Mouse (Mus musculus): ENCODE measurements around the gene Btg3. TPM values are rescaled to one million over a fixed set of nuclear protein-coding genes. Genes with fewer than 3 reads are reported as not detected.

Gene Btg3
- polyA plus RNA-seq, 1 experiment from 2014 or later, result 70.6 TPM

- DNase-seq (ENCODE audit: low spot score) (no peak), ATAC-seq (ENCODE audit: low read depth) (no peak)
- no peak overlapping the region for H3K9ac ChIP-seq (ENCODE audit: low read depth, low read length)
- H3K4me2 ChIP-seq (ENCODE audit: low read depth, low read length), result no peak overlapping the region
- no peaks in the 10 kb centered on the region for H3K27me3 ChIP-seq (replicated peaks; ENCODE audit: control insufficient read depth, insufficient read depth, low read length)
- H3K4me3 ChIP-seq (ENCODE audit: low read depth, low read length), result no peak overlapping the region
- 56% methylated on average over 2 of the region's 2 CpGs for WGBS
- no peak overlapping the region for H3K27ac ChIP-seq (replicated peaks; ENCODE audit: low read depth, low read length)
- no peaks in the 10 kb centered on the region for H3K36me3 ChIP-seq (ENCODE audit: control insufficient read depth, insufficient read depth, low read length)
- H3K9me3 ChIP-seq (ENCODE audit: control insufficient read depth, low read length), result no peaks in the 10 kb centered on the region
- no peaks in the 10 kb centered on the region for H3K4me1 ChIP-seq (ENCODE audit: control insufficient read depth, insufficient read depth, low read length)
Observed at GRCm38 (mm10) chr16:78391354-78391753, 14.4 kb upstream of the Btg3 start.

GRCm38 (mm10) chr16:78389986-78390385, 13.0 kb upstream of the Btg3 start:
- DNase-seq (ENCODE audit: low spot score) (no peak), ATAC-seq (ENCODE audit: low read depth) (no peak)
- no peaks in the 10 kb centered on the region for H3K9me3 ChIP-seq (ENCODE audit: control insufficient read depth, low read length)
- H3K4me3 ChIP-seq (ENCODE audit: low read depth, low read length), result no peak overlapping the region
- 69% methylated on average over 3 of the region's 3 CpGs for WGBS
- H3K27ac ChIP-seq (replicated peaks; ENCODE audit: low read depth, low read length), result no peak overlapping the region
- H3K4me2 ChIP-seq (ENCODE audit: low read depth, low read length), result no peak overlapping the region
- H3K36me3 ChIP-seq (ENCODE audit: control insufficient read depth, insufficient read depth, low read length), result no peaks in the 10 kb centered on the region
- no peak overlapping the region for H3K9ac ChIP-seq (ENCODE audit: low read depth, low read length)
- no peaks in the 10 kb centered on the region for H3K27me3 ChIP-seq (replicated peaks; ENCODE audit: control insufficient read depth, insufficient read depth, low read length)
- no peaks in the 10 kb centered on the region for H3K4me1 ChIP-seq (ENCODE audit: control insufficient read depth, insufficient read depth, low read length)

DNA sequence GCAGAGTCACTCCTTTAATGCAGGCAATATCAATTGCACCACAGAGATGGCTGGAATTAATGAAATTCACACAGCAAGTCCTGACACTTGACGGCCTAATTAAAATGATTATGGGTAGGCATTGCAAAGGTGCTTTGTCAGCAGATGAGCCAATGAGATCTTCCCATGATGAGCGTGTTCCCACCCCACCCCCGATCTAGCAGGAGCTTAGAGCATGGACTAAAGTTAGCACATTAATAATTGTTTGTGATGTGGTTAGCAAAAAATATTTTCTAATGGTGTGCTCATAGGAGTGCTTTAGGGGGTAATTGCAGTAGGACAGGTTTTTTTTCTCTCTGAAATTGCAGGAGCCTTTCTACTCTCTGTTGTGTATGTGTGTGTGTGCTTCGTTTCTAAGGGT, 12.1 kb upstream of the Btg3 start:
- no peak overlapping the region for H3K9ac ChIP-seq (ENCODE audit: low read depth, low read length)
- no peak overlapping the region for H3K27ac ChIP-seq (replicated peaks; ENCODE audit: low read depth, low read length)
- H3K4me1 ChIP-seq (ENCODE audit: control insufficient read depth, insufficient read depth, low read length), result no peaks in the 10 kb centered on the region
- 72% methylated on average over 4 of the region's 4 CpGs for WGBS
- no peaks in the 10 kb centered on the region for H3K36me3 ChIP-seq (ENCODE audit: control insufficient read depth, insufficient read depth, low read length)
- H3K4me2 ChIP-seq (ENCODE audit: low read depth, low read length), result no peak overlapping the region
- H3K9me3 ChIP-seq (ENCODE audit: control insufficient read depth, low read length), result no peaks in the 10 kb centered on the region
- ATAC-seq (ENCODE audit: low read depth), result 0 out of 2 replicates have a peak, but pooled peaks have one; percentile 22
- DNase-seq (ENCODE audit: low spot score), result no peak
- no peaks in the 10 kb centered on the region for H3K27me3 ChIP-seq (replicated peaks; ENCODE audit: control insufficient read depth, insufficient read depth, low read length)
- H3K4me3 ChIP-seq (ENCODE audit: low read depth, low read length), result no peak overlapping the region

DNA sequence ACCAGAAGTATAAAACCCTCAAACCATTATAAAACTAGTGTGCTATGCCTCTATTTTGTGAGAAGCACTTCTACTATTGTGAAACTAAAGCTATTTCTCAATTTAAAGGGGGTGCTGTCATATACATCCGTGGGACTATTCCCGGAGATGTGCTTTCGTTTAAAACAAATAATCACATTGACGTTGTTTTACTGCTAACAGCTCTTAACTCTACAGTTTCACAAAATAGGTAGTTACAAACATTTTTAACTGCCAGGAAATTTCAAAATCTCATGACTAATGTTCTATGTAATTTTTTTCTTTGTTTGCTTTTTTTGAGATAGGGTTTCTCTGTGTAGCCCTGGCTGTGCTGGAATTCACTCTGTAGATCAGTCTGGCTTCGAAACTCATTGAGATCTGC, 1.5 kb upstream of the Btg3 start:
- DNase-seq (ENCODE audit: low spot score), result no peak
- Histone ChIP-seq H3K27ac (replicated peaks; ENCODE audit: low read depth, low read length) (no peak overlapping the region), H3K27me3 (replicated peaks; ENCODE audit: control insufficient read depth, insufficient read depth, low read length) (no peaks in the 10 kb centered on the region), H3K9ac (ENCODE audit: low read depth, low read length) (no peak overlapping the region), H3K4me2 (ENCODE audit: low read depth, low read length) (no peak overlapping the region), H3K4me3 (ENCODE audit: low read depth, low read length) (no peak overlapping the region), H3K4me1 (ENCODE audit: control insufficient read depth, insufficient read depth, low read length) (peaks cover 14% of the 10 kb centered on the region), H3K9me3 (ENCODE audit: control insufficient read depth, low read length) (no peaks in the 10 kb centered on the region), H3K36me3 (ENCODE audit: control insufficient read depth, insufficient read depth, low read length) (no peaks in the 10 kb centered on the region)
- no peak for ATAC-seq (ENCODE audit: low read depth)
- WGBS, result 84% methylated on average over 5 of the region's 5 CpGs

DNA sequence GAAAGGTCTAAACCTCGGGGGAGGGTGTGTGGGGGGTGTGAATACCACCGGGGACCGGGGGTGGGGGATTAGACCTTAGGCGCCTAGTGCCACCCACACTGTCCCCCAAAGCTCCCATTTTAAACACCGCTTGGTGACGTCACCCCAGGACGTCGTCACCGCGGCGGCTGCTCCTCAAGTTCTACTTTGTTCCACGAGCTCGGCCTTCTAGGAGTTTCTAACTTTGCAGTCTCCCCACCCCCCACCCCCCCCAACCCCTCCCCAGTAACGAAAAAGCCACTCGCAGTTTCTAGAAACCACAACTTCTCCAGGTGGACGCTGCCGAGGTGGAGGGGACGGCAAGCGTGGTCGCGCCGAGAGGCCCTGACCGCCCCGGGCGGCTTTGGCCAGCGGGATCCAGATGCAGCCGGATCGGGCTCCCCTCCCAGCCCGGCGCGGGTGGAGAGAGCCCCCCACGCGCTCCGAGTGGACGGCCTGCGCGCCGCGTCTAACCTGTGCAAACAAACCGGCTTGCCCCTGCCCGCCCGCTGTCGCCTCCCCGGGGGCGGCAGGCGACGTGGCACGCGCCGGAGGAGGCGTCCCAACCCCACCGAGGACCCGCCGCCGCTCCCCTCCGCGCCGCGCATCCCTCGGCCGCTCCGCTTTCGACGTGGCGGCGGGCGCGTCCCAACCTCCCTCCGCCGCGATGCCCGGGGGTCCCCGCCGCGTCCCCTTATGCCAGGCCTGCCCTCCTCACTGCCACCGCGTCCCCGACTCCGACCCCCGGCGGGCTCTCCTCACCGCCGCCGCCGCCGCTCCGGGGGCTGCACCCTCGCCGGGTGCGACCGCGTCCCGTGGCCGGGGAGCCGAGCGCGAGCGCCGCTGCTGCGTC, 936 bp downstream of the Btg3 start:
- peak; percentile 85 for DNase-seq (ENCODE audit: low spot score)
- peak; percentile 64 for ATAC-seq (ENCODE audit: low read depth)
- Histone ChIP-seq H3K36me3 (ENCODE audit: control insufficient read depth, insufficient read depth, low read length) (peaks cover 13% of the 10 kb centered on the region), H3K27ac (replicated peaks; ENCODE audit: low read depth, low read length) (peak overlapping the region; percentile 80), H3K9ac (ENCODE audit: low read depth, low read length) (peak overlapping the region; percentile 98), H3K27me3 (replicated peaks; ENCODE audit: control insufficient read depth, insufficient read depth, low read length) (no peaks in the 10 kb centered on the region), H3K4me2 (ENCODE audit: low read depth, low read length) (peak overlapping the region; percentile 59), H3K9me3 (ENCODE audit: control insufficient read depth, low read length) (no peaks in the 10 kb centered on the region), H3K4me3 (ENCODE audit: low read depth, low read length) (peak overlapping the region; percentile 90), H3K4me1 (ENCODE audit: control insufficient read depth, insufficient read depth, low read length) (peaks cover 14% of the 10 kb centered on the region)
- 1% methylated on average over 10 of the region's 100 CpGs for WGBS

DNA sequence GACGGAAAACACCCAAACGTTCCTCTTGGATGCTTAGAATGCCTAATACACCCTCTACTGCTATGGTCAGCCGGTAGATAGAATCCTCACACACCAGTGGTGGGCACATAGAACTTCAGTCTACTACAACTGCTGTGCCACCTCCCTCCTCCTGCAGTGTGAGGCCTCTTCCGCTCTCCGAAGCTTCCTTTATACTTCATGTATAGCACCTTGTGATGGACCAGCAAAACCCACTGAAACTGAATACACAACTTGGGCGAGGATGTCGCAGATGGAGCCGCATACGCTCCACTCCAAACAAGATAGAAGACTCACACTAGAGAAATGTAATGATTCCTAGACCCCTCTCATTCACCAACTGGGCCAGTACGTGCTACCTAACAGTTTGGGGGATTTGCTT, 1.8 kb downstream of the Btg3 start:
- ATAC-seq (ENCODE audit: low read depth), result no peak
- peaks cover 19% of the 10 kb centered on the region for H3K36me3 ChIP-seq (ENCODE audit: control insufficient read depth, insufficient read depth, low read length)
- 38% methylated on average over 10 of the region's 10 CpGs for WGBS
- H3K4me2 ChIP-seq (ENCODE audit: low read depth, low read length), result peak overlapping the region; percentile 59
- H3K9ac ChIP-seq (ENCODE audit: low read depth, low read length), result peak overlapping the region; percentile 98
- peak overlapping the region; percentile 90 for H3K4me3 ChIP-seq (ENCODE audit: low read depth, low read length)
- H3K4me1 ChIP-seq (ENCODE audit: control insufficient read depth, insufficient read depth, low read length), result peaks cover 14% of the 10 kb centered on the region
- no peaks in the 10 kb centered on the region for H3K9me3 ChIP-seq (ENCODE audit: control insufficient read depth, low read length)
- peak; percentile 37 for DNase-seq (ENCODE audit: low spot score)
- no peaks in the 10 kb centered on the region for H3K27me3 ChIP-seq (replicated peaks; ENCODE audit: control insufficient read depth, insufficient read depth, low read length)
- peak overlapping the region; percentile 80; the same call in 1 of the 2 replicates for H3K27ac ChIP-seq (replicated peaks; ENCODE audit: low read depth, low read length)

DNA sequence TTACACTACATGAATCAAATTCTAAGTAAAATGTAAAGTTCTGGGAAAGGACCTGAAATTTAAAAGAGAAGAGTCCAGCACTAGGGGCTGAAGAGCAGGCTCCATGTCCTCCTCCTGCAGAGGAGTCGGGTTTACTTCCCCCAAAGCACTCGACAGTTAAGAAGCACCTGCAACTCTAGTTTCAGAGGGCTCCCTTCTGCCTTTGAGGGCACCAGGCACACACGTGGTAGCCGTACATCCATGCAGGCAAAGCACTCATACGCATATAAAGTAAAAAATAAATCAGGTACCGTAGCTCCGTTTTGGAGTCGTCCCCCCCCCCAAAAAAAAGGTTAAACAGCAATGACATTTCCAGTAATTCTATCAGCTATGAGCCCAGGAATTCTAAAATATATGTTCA, 3.2 kb downstream of the Btg3 start:
- peaks cover 29% of the 10 kb centered on the region for H3K36me3 ChIP-seq (ENCODE audit: control insufficient read depth, insufficient read depth, low read length)
- H3K9me3 ChIP-seq (ENCODE audit: control insufficient read depth, low read length), result no peaks in the 10 kb centered on the region
- H3K4me3 ChIP-seq (ENCODE audit: low read depth, low read length), result no peak overlapping the region
- no peak overlapping the region for H3K9ac ChIP-seq (ENCODE audit: low read depth, low read length)
- no peak overlapping the region for H3K4me2 ChIP-seq (ENCODE audit: low read depth, low read length)
- no peak overlapping the region for H3K27ac ChIP-seq (replicated peaks; ENCODE audit: low read depth, low read length)
- no peaks in the 10 kb centered on the region for H3K27me3 ChIP-seq (replicated peaks; ENCODE audit: control insufficient read depth, insufficient read depth, low read length)
- peaks cover 14% of the 10 kb centered on the region for H3K4me1 ChIP-seq (ENCODE audit: control insufficient read depth, insufficient read depth, low read length)
- ATAC-seq (ENCODE audit: low read depth) (no peak), DNase-seq (ENCODE audit: low spot score) (no peak)
- WGBS, result 67% methylated on average over 8 of the region's 8 CpGs

DNA sequence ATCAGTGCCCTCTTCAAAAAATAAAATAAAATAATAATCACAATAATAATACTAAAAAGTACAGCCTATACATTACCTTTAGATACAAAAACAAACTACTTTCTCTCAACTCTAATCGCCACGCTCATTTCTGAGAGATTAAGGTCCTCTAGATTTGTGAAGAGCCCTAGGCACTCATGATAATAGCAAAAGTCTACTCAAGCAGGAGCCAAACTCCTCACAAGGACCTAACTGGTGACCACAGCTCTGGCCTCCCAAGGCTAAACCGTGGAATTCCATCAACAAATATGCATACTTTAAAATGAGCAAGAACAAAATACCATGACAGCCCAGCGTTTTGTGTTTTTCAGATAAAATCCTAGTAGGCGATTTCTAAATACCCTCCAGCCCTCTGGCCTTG, 4.2 kb downstream of the Btg3 start:
- peaks cover 38% of the 10 kb centered on the region for H3K36me3 ChIP-seq (ENCODE audit: control insufficient read depth, insufficient read depth, low read length)
- 91% methylated on average over 5 of the region's 5 CpGs for WGBS
- H3K27ac ChIP-seq (replicated peaks; ENCODE audit: low read depth, low read length), result no peak overlapping the region
- H3K27me3 ChIP-seq (replicated peaks; ENCODE audit: control insufficient read depth, insufficient read depth, low read length), result no peaks in the 10 kb centered on the region
- no peak overlapping the region for H3K4me3 ChIP-seq (ENCODE audit: low read depth, low read length)
- ATAC-seq (ENCODE audit: low read depth) (no peak), DNase-seq (ENCODE audit: low spot score) (no peak)
- no peaks in the 10 kb centered on the region for H3K9me3 ChIP-seq (ENCODE audit: control insufficient read depth, low read length)
- H3K4me1 ChIP-seq (ENCODE audit: control insufficient read depth, insufficient read depth, low read length), result peaks cover 14% of the 10 kb centered on the region
- no peak overlapping the region for H3K9ac ChIP-seq (ENCODE audit: low read depth, low read length)
- H3K4me2 ChIP-seq (ENCODE audit: low read depth, low read length), result no peak overlapping the region
